Mouse (Mus musculus) midbrain, embryonic 14.5 days (tissue): ENCODE measurements around the gene Tigd3. TPM values are rescaled to one million over a fixed set of nuclear protein-coding genes. Genes with fewer than 3 reads are reported as not detected.

Experiments
- ATAC-seq: fragments of 200-750 bp; cut with Nextera tagmentation; 2 replicates; pipeline ENCODE4 v1.8.0; 2017; ENCODE audit warnings: moderate number of reproducible peaks, moderate library complexity; ENCODE audit not compliant: low FRiP score, low TSS enrichment
- DNase-seq: peaks from one replicate; pipeline ENCODE4 v3.0.0-alpha.2; 2015
- H3K27ac ChIP-seq: fragments of 300-500 bp; sonication (generic); replicated peaks from 2 replicates; pipeline ENCODE4 v1.5.1; 2014; ENCODE audit warnings: mild to moderate bottlenecking, low read depth, low read length, moderate library complexity
- H3K27me3 ChIP-seq: fragments of 300-500 bp; sonication (generic); 2 replicates; pipeline ENCODE4 v1.6.1; 2014; ENCODE audit warnings: low read length, control low read depth, mixed read lengths; ENCODE audit not compliant: control insufficient read depth, insufficient read depth
- H3K36me3 ChIP-seq: fragments of 300-500 bp; sonication (generic); 2 replicates; pipeline ENCODE4 v1.6.1; 2014; ENCODE audit warnings: low read length, control low read depth; ENCODE audit not compliant: control insufficient read depth, insufficient read depth
- H3K4me1 ChIP-seq: fragments of 300-500 bp; sonication (generic); 2 replicates; pipeline ENCODE4 v1.6.1; 2014; ENCODE audit warnings: mild to moderate bottlenecking, antibody characterized with exemption, low read length, control low read depth; ENCODE audit not compliant: control insufficient read depth, insufficient read depth
- H3K4me2 ChIP-seq: fragments of 300-500 bp; sonication (generic); 2 replicates; pipeline ENCODE4 v1.6.1; 2014; ENCODE audit warnings: mild to moderate bottlenecking, low read length, moderate library complexity
- H3K4me3 ChIP-seq: fragments of 300-500 bp; sonication (generic); replicated peaks from 2 replicates; pipeline ENCODE4 v1.5.1; 2014; ENCODE audit warnings: low read depth, low read length
- H3K9ac ChIP-seq: fragments of 300-500 bp; sonication (generic); replicated peaks from 2 replicates; pipeline ENCODE4 v1.6.1; 2014; ENCODE audit warnings: mild to moderate bottlenecking, low read length, moderate library complexity
- H3K9me3 ChIP-seq: fragments of 300-500 bp; sonication (generic); 2 replicates; pipeline ENCODE4 v1.6.1; 2016; ENCODE audit warnings: low read length, control low read depth, mixed read lengths; ENCODE audit not compliant: control insufficient read depth
- whole genome bisulfite sequencing: fragments of 180-500 bp; shearing (Covaris S2); extraction: QIAGEN DNeasy Blood & Tissue Kit; methylation state at CpG from one replicate; pipeline ENCODE4 v1.1.7; 2014; 5-methylcytosine and 5-hydroxymethylcytosine counted together
- polyA plus RNA-seq: library from polyadenylated mRNA; unstranded; fragments of >200 nt; fragmentation: Nextera tagmentation; extraction: Ambion mirVana; gene quantifications from 2 replicates; pipeline ENCODE4 v1.2.1, GENCODE M21; 2014

The Tigd3 gene
- polyA plus RNA-seq, 1 experiment from 2014 or later, result 9.9 TPM

- peak; percentile 37 for DNase-seq
- ATAC-seq, result no peak
- peaks cover 8% of the 10 kb centered on the region for H3K36me3 ChIP-seq
- no peaks in the 10 kb centered on the region for H3K9me3 ChIP-seq
- peak overlapping the region; percentile 42 for H3K4me2 ChIP-seq
- H3K4me3 ChIP-seq, result no peak overlapping the region
- H3K4me1 ChIP-seq, result peaks cover 7% of the 10 kb centered on the region
- no peak overlapping the region for H3K9ac ChIP-seq
- H3K27me3 ChIP-seq, result no peaks in the 10 kb centered on the region
- WGBS, result 51% methylated on average over 21 of the region's 21 CpGs
- H3K27ac ChIP-seq, result peak overlapping the region; percentile 37; the same call in 1 of the 2 replicates
Measured at GRCm38 (mm10) chr19:5937095-5937835, 43.3 kb upstream of the Tigd3 start.

GRCm38 (mm10) chr19:5935691-5936090 lies 41.7 kb upstream of the Tigd3 start:
- peaks cover 7% of the 10 kb centered on the region for H3K4me1 ChIP-seq
- no peak overlapping the region for H3K4me2 ChIP-seq
- H3K27me3 ChIP-seq, result no peaks in the 10 kb centered on the region
- no peak for DNase-seq
- H3K4me3 ChIP-seq, result no peak overlapping the region
- WGBS, result 81% methylated on average over 5 of the region's 5 CpGs
- no peak for ATAC-seq
- no peaks in the 10 kb centered on the region; the same call in 1 of the 2 replicates for H3K36me3 ChIP-seq
- H3K27ac ChIP-seq, result no peak overlapping the region
- H3K9me3 ChIP-seq, result no peaks in the 10 kb centered on the region
- no peak overlapping the region for H3K9ac ChIP-seq

- Histone ChIP-seq H3K4me1 (peaks cover 7% of the 10 kb centered on the region), H3K36me3 (no peaks in the 10 kb centered on the region; the same call in 1 of the 2 replicates), H3K9ac (no peak overlapping the region), H3K27ac (no peak overlapping the region), H3K9me3 (no peaks in the 10 kb centered on the region), H3K27me3 (no peaks in the 10 kb centered on the region), H3K4me2 (no peak overlapping the region), H3K4me3 (no peak overlapping the region)
- ATAC-seq (no peak), DNase-seq (no peak)
- WGBS, result 65% methylated on average over 3 of the region's 3 CpGs
Measured at GRCm38 (mm10) chr19:5935266-5935665, 41.3 kb upstream of the Tigd3 start.

- no peak for DNase-seq
- whole genome bisulfite sequencing, result 74% methylated on average over 14 of the region's 14 CpGs
Measured at GRCm38 (mm10) chr19:5929634-5930596, 36.0 kb upstream of the Tigd3 start.

GRCm38 (mm10) chr19:5928546-5928945 lies 34.6 kb upstream of the Tigd3 start:
- H3K4me3 ChIP-seq, result no peak overlapping the region
- H3K9ac ChIP-seq, result no peak overlapping the region
- H3K4me1 ChIP-seq, result peaks cover 8% of the 10 kb centered on the region; the same call in 1 of the 2 replicates
- H3K9me3 ChIP-seq, result no peaks in the 10 kb centered on the region
- 87% methylated on average over 3 of the region's 3 CpGs for WGBS
- no peaks in the 10 kb centered on the region for H3K27me3 ChIP-seq
- no peak overlapping the region for H3K27ac ChIP-seq
- no peak for ATAC-seq
- no peak overlapping the region for H3K4me2 ChIP-seq
- no peak for DNase-seq
- no peaks in the 10 kb centered on the region for H3K36me3 ChIP-seq

More at GRCm38 (mm10) chr19:5929634-5930596, 36.0 kb upstream of the Tigd3 start:
- peaks cover 8% of the 10 kb centered on the region; the same call in 1 of the 2 replicates for H3K4me1 ChIP-seq
- no peaks in the 10 kb centered on the region for H3K9me3 ChIP-seq
- ATAC-seq, result no peak
- H3K36me3 ChIP-seq, result no peaks in the 10 kb centered on the region
- H3K27ac ChIP-seq, result no peak overlapping the region
- no peak overlapping the region for H3K9ac ChIP-seq
- H3K4me3 ChIP-seq, result no peak overlapping the region
- no peak overlapping the region for H3K4me2 ChIP-seq
- no peaks in the 10 kb centered on the region for H3K27me3 ChIP-seq

GRCm38 (mm10) chr19:5928104-5928503 lies 34.2 kb upstream of the Tigd3 start:
- no peaks in the 10 kb centered on the region for H3K9me3 ChIP-seq
- ATAC-seq, result no peak
- no peak overlapping the region for H3K4me2 ChIP-seq
- no peak for DNase-seq
- no peak overlapping the region for H3K4me3 ChIP-seq
- no peaks in the 10 kb centered on the region for H3K27me3 ChIP-seq
- H3K27ac ChIP-seq, result no peak overlapping the region
- H3K4me1 ChIP-seq, result peaks cover 8% of the 10 kb centered on the region; the same call in 1 of the 2 replicates
- WGBS, result 88% methylated on average over 6 of the region's 6 CpGs
- no peak overlapping the region for H3K9ac ChIP-seq
- no peaks in the 10 kb centered on the region for H3K36me3 ChIP-seq

- no peak for ATAC-seq
- peaks cover 8% of the 10 kb centered on the region; the same call in 1 of the 2 replicates for H3K4me1 ChIP-seq
- no peak overlapping the region for H3K4me3 ChIP-seq
- H3K4me2 ChIP-seq, result no peak overlapping the region
- H3K36me3 ChIP-seq, result no peaks in the 10 kb centered on the region
- no peak for DNase-seq
- WGBS, result 81% methylated on average over 8 of the region's 8 CpGs
- no peak overlapping the region for H3K27ac ChIP-seq
- H3K9ac ChIP-seq, result no peak overlapping the region
- H3K27me3 ChIP-seq, result no peaks in the 10 kb centered on the region
- H3K9me3 ChIP-seq, result no peaks in the 10 kb centered on the region
Measured at GRCm38 (mm10) chr19:5927532-5927931, 33.6 kb upstream of the Tigd3 start.

GRCm38 (mm10) chr19:5927026-5927425 lies 33.1 kb upstream of the Tigd3 start:
- no peak overlapping the region for H3K9ac ChIP-seq
- H3K9me3 ChIP-seq, result no peaks in the 10 kb centered on the region
- WGBS, result 82% methylated on average over 11 of the region's 11 CpGs
- DNase-seq (no peak), ATAC-seq (no peak)
- no peak overlapping the region for H3K4me2 ChIP-seq
- no peak overlapping the region for H3K27ac ChIP-seq
- H3K4me1 ChIP-seq, result peaks cover 8% of the 10 kb centered on the region; the same call in 1 of the 2 replicates
- H3K27me3 ChIP-seq, result no peaks in the 10 kb centered on the region
- no peak overlapping the region for H3K4me3 ChIP-seq
- no peaks in the 10 kb centered on the region for H3K36me3 ChIP-seq
